ENCODE assay signal across 8 mouse cellular contexts in the genomic region with DNA sequence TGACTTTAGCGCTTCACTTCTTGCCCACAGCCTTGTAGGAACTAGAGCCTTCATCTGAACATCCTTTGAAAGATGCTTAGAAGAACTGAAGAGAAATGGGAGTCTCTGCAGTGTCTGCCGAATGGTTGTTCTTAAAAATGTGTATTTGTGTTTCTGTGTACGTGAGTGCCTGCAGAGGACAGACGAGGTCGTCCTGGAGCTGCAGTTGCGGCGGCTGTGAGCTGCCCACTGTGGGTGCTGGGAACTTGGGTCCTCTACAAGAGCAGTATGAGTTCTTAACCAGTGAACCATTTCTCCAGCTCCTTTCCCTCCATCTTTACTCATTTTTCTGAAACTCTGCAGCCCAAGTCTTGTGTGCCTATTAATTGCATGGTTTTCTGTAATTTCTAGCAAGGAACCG. TPM values are rescaled to one million over a fixed set of nuclear protein-coding genes. Genes with fewer than 3 reads are reported as not detected.
DNase-seq lines count a peak whose midpoint lies in the region; ATAC-seq and TF ChIP-seq lines count a peak whose summit lies in the region.

No protein-coding gene starts in this region.

- H3K27me3 ChIP-seq in heart, embryonic 13.5 days (replicated peaks): no peaks in the 10 kb centered on the region
- H3K27me3 ChIP-seq in forebrain, embryonic 12.5 days: no peaks in the 10 kb centered on the region
- no peaks in the 10 kb centered on the region for H3K27me3 ChIP-seq in limb, embryonic 15.5 days
- no peaks in the 10 kb centered on the region for H3K27me3 ChIP-seq in neural tube, embryonic 14.5 days (ENCODE audit: control insufficient read depth, insufficient read depth, low read length)

- H3K4me3 ChIP-seq in heart, embryonic 13.5 days: peak overlapping the region; percentile 96
- H3K4me3 ChIP-seq in ES-E14 (ENCODE audit: insufficient read depth in 1 of 2, low read depth in 1 of 2, low read length in 2 of 2, poor library complexity in 1 of 2, severe bottlenecking in 1 of 2): peak overlapping the region; percentile 78 to 81
- peak overlapping the region; percentile 86 for H3K4me3 ChIP-seq in forebrain, embryonic 12.5 days (replicated peaks)
- H3K4me3 ChIP-seq in limb, embryonic 15.5 days: peak overlapping the region; percentile 96
- H3K4me3 ChIP-seq in neural tube, embryonic 14.5 days (ENCODE audit: low read depth, low read length): peak overlapping the region; percentile 92

- H3K4me1 ChIP-seq in heart, embryonic 13.5 days: peaks cover 24% of the 10 kb centered on the region
- H3K4me1 ChIP-seq in ES-E14 (ENCODE audit: control insufficient read depth in 2 of 2, insufficient read depth in 2 of 2, low read length in 2 of 2, poor library complexity in 1 of 2): peaks cover 0 to 6% of the 10 kb centered on the region in 2 experiments; a peak in 2 of 4 replicates
- peaks cover 14% of the 10 kb centered on the region for H3K4me1 ChIP-seq in forebrain, embryonic 12.5 days
- H3K4me1 ChIP-seq in limb, embryonic 15.5 days: peaks cover 14% of the 10 kb centered on the region
- H3K4me1 ChIP-seq in neural tube, embryonic 14.5 days (ENCODE audit: control insufficient read depth, insufficient read depth, low read length): peaks cover 7% of the 10 kb centered on the region; the same call in 1 of the 2 replicates

- no peaks in the 10 kb centered on the region for H3K36me3 ChIP-seq in heart, embryonic 13.5 days
- H3K36me3 ChIP-seq in ES-E14 (ENCODE audit: control insufficient read depth, insufficient read depth, low read length, poor library complexity, severe bottlenecking): no peaks in the 10 kb centered on the region
- no peaks in the 10 kb centered on the region for H3K36me3 ChIP-seq in forebrain, embryonic 12.5 days (replicated peaks)
- H3K36me3 ChIP-seq in limb, embryonic 15.5 days: no peaks in the 10 kb centered on the region
- no peaks in the 10 kb centered on the region for H3K36me3 ChIP-seq in neural tube, embryonic 14.5 days (ENCODE audit: control insufficient read depth, insufficient read depth, low read length)

- H3K9ac ChIP-seq in heart, embryonic 13.5 days: peak overlapping the region; percentile 99
- peak overlapping the region; percentile 89 for H3K9ac ChIP-seq in ES-E14 (ENCODE audit: insufficient read depth, low read depth, low read length, poor library complexity, severe bottlenecking)
- H3K9ac ChIP-seq in forebrain, embryonic 12.5 days: peak overlapping the region; percentile 95
- H3K9ac ChIP-seq in limb, embryonic 15.5 days: peak overlapping the region; percentile 50
- peak overlapping the region; percentile 95 for H3K9ac ChIP-seq in neural tube, embryonic 14.5 days (replicated peaks; ENCODE audit: low read depth, low read length)

- ATAC-seq in heart, embryonic 13.5 days (ENCODE audit: extremely low read depth, insufficient number of reproducible peaks, low FRiP score, low TSS enrichment): no peak
- peak; percentile 37 for ATAC-seq in forebrain, embryonic 12.5 days (ENCODE audit: low FRiP score)
- no peak for ATAC-seq in limb, embryonic 15.5 days (ENCODE audit: insufficient number of reproducible peaks, low FRiP score, low TSS enrichment, low read depth)
- ATAC-seq in neural tube, embryonic 14.5 days (ENCODE audit: low read depth): peak; percentile 25

- peak overlapping the region; percentile 58 for H3K27ac ChIP-seq in heart, embryonic 13.5 days (replicated peaks)
- H3K27ac ChIP-seq in ES-E14 (ENCODE audit: insufficient read depth, low read depth, low read length, poor library complexity, severe bottlenecking): no peak overlapping the region
- 0 out of 2 replicates have a peak overlapping the region, but pooled peaks have one; percentile 19 for H3K27ac ChIP-seq in forebrain, embryonic 12.5 days
- H3K27ac ChIP-seq in limb, embryonic 15.5 days: peak overlapping the region; percentile 78
- peak overlapping the region; percentile 71 for H3K27ac ChIP-seq in neural tube, embryonic 14.5 days (ENCODE audit: low read depth, low read length)

- peak overlapping the region; percentile 87 for H3K4me2 ChIP-seq in heart, embryonic 13.5 days
- H3K4me2 ChIP-seq in forebrain, embryonic 12.5 days: peak overlapping the region; percentile 75
- H3K4me2 ChIP-seq in limb, embryonic 15.5 days: peak overlapping the region; percentile 61
- H3K4me2 ChIP-seq in neural tube, embryonic 14.5 days (ENCODE audit: low read depth, low read length): peak overlapping the region; percentile 60

- intact Hi-C loops in heart, postnatal 36 days (cut with DNase I): loop anchor here (2.0 to 10.0 kb wide), 2 partner anchors 131 to 905 kb away; a partner anchor contains a TSS

- in situ Hi-C loops in ES-E14 (cut with MboI; ENCODE audit: low sequenced_read_pairs in 2 of 2, unreplicated experiment in 2 of 2): no loop called here

- no peak for DNase-seq in heart, postnatal 36 days
- DNase-seq in ES-E14 (ENCODE audit: low read depth, low spot score): no peak
- no peak for DNase-seq in embryo, embryonic 9.5 days (ENCODE audit: extremely low spot score)
- DNase-seq in gastrocnemius, adult 18-20 months (ENCODE audit: low spot score): no peak

- 45% methylated on average over 8 of the region's 8 CpGs for WGBS in heart, embryonic 13.5 days
- WGBS in forebrain, embryonic 12.5 days: 45% methylated on average over 8 of the region's 8 CpGs
- WGBS in limb, embryonic 15.5 days: 41% methylated on average over 8 of the region's 8 CpGs
- WGBS in neural tube, embryonic 14.5 days: 38% methylated on average over 8 of the region's 8 CpGs

- H3K9me3 ChIP-seq in heart, embryonic 13.5 days: no peaks in the 10 kb centered on the region
- no peaks in the 10 kb centered on the region for H3K9me3 ChIP-seq in ES-E14 (ENCODE audit: control insufficient read depth, insufficient read depth, low read depth, low read length)
- H3K9me3 ChIP-seq in forebrain, embryonic 12.5 days: no peaks in the 10 kb centered on the region
- H3K9me3 ChIP-seq in limb, embryonic 15.5 days: no peaks in the 10 kb centered on the region
- no peaks in the 10 kb centered on the region for H3K9me3 ChIP-seq in neural tube, embryonic 14.5 days (ENCODE audit: control insufficient read depth, low read length)

TF ChIP-seq in ES-E14, 5 proteins besides CTCF, POLR2A, EP300 and RAD21:
- TF ChIP-seq ZC3H11A (IDR thresholded peaks at IDR 0.05; ENCODE audit: borderline replicate concordance, low read depth, low read length): no peak
- no peak for TF ChIP-seq ZNF384 (IDR thresholded peaks at IDR 0.05; ENCODE audit: low read depth, low read length)
- no peak for TF ChIP-seq MAFK (IDR thresholded peaks at IDR 0.05; ENCODE audit: insufficient read depth, low read depth, low read length)
- TF ChIP-seq CHD2 (IDR thresholded peaks at IDR 0.05; ENCODE audit: low read depth, low read length): no peak

RNA-seq across cellular contexts. Expression of a gene that starts 0.5 kb away (rescaled TPM):
- polyA plus RNA-seq in heart, embryonic 13.5 days (2015; fragmentation: Nextera tagmentation; extraction: Ambion mirVana): 20.4 and 24.5 TPM in 2 replicates
- total RNA-seq in heart, postnatal 36 days (2021): 1 to 10 TPM; 1.6 to 2.3 TPM
- 8.9 and 11.8 TPM in 2 replicates for total RNA-seq in ES-E14 (2012; rRNA removed)
- polyA plus RNA-seq in forebrain, embryonic 12.5 days (2016; fragmentation: Nextera tagmentation; extraction: Ambion mirVana): 44.1 and 47.8 TPM in 2 replicates
- polyA plus RNA-seq in limb, embryonic 15.5 days (2015; fragmentation: Nextera tagmentation; extraction: Ambion mirVana): 43.8 and 45.2 TPM in 2 replicates
- polyA plus RNA-seq in neural tube, embryonic 14.5 days (2014; fragmentation: Nextera tagmentation; extraction: Ambion mirVana): 31.7 and 35.5 TPM in 2 replicates
- 1 to 10 TPM; 1.9 to 2.7 TPM for total RNA-seq in gastrocnemius, adult 18-20 months (2021)

RNA-seq across cellular contexts. Expression of a gene that starts 0.5 kb away (rescaled TPM):
- polyA plus RNA-seq in heart, embryonic 13.5 days (2015; fragmentation: Nextera tagmentation; extraction: Ambion mirVana): 5.3 and 5.8 TPM in 2 replicates
- 1 to 10 TPM; 1.4 to 1.7 TPM for total RNA-seq in heart, postnatal 36 days (2021)
- 22.4 and 26.7 TPM in 2 replicates for total RNA-seq in ES-E14 (2012; rRNA removed)
- polyA plus RNA-seq in forebrain, embryonic 12.5 days (2016; fragmentation: Nextera tagmentation; extraction: Ambion mirVana): 24.3 and 24.4 TPM in 2 replicates
- polyA plus RNA-seq in limb, embryonic 15.5 days (2015; fragmentation: Nextera tagmentation; extraction: Ambion mirVana): 5.7 and 6.1 TPM in 2 replicates
- 4.7 and 5.0 TPM in 2 replicates for polyA plus RNA-seq in neural tube, embryonic 14.5 days (2014; fragmentation: Nextera tagmentation; extraction: Ambion mirVana)
- under 1 TPM; 0.43 to 0.47 TPM for total RNA-seq in gastrocnemius, adult 18-20 months (2021)

RNA-seq across cellular contexts. Expression of a gene that starts 52.4 kb away (rescaled TPM):
- polyA plus RNA-seq in heart, embryonic 13.5 days (2015; fragmentation: Nextera tagmentation; extraction: Ambion mirVana): not detected in 2 replicates
- not detected for total RNA-seq in heart, postnatal 36 days (2021)
- not detected in 2 replicates for total RNA-seq in ES-E14 (2012; rRNA removed)
- polyA plus RNA-seq in forebrain, embryonic 12.5 days (2016; fragmentation: Nextera tagmentation; extraction: Ambion mirVana): not detected in 2 replicates
- not detected in 2 replicates for polyA plus RNA-seq in limb, embryonic 15.5 days (2015; fragmentation: Nextera tagmentation; extraction: Ambion mirVana)
- polyA plus RNA-seq in neural tube, embryonic 14.5 days (2014; fragmentation: Nextera tagmentation; extraction: Ambion mirVana): not detected in 2 replicates
- not detected for total RNA-seq in gastrocnemius, adult 18-20 months (2021)

RNA-seq across cellular contexts. Expression of a gene that starts 58.3 kb away (rescaled TPM):
- not detected in 2 replicates for polyA plus RNA-seq in heart, embryonic 13.5 days (2015; fragmentation: Nextera tagmentation; extraction: Ambion mirVana)
- not detected for total RNA-seq in heart, postnatal 36 days (2021)
- total RNA-seq in ES-E14 (2012; rRNA removed): 0.16 TPM in 1 of 2 replicates, not detected in the other
- not detected in 2 replicates for polyA plus RNA-seq in forebrain, embryonic 12.5 days (2016; fragmentation: Nextera tagmentation; extraction: Ambion mirVana)
- not detected in 2 replicates for polyA plus RNA-seq in limb, embryonic 15.5 days (2015; fragmentation: Nextera tagmentation; extraction: Ambion mirVana)
- polyA plus RNA-seq in neural tube, embryonic 14.5 days (2014; fragmentation: Nextera tagmentation; extraction: Ambion mirVana): not detected in 2 replicates
- not detected for total RNA-seq in gastrocnemius, adult 18-20 months (2021)

Comparison
In these comparisons a context has a peak if more than half of its experiments do, and no peak if none do; other contexts are left out.
1. ATAC-seq: peak in forebrain, embryonic 12.5 days (single experiment) and neural tube, embryonic 14.5 days (single experiment); none in heart, embryonic 13.5 days (single experiment) and limb, embryonic 15.5 days (single experiment).
2. Peak in every context shown above with its lines, with median percentiles within 50 percentile points of each other: H3K4me2 ChIP-seq, H3K4me3 ChIP-seq and H3K9ac ChIP-seq.